Mouse (Mus musculus) embryonic facial prominence, embryonic 14.5 days (tissue): Measurements from ENCODE around the gene Id1. TPM values are rescaled to one million over a fixed set of nuclear protein-coding genes. Genes with fewer than 3 reads are reported as not detected.

Experiments
- ATAC-seq: fragments of 200-750 bp; cut with Nextera tagmentation; 2 replicates; pipeline ENCODE4 v1.8.0; 2017; ENCODE audit warnings: low read depth, moderate number of reproducible peaks, moderate TSS enrichment
- DNase-seq: peaks from one replicate; pipeline ENCODE4 v3.0.0-alpha.2; 2015; ENCODE audit warnings: low spot score
- H3K27ac ChIP-seq: fragments of 300-500 bp; sonication (generic); replicated peaks from 2 replicates; pipeline ENCODE4 v1.5.1; 2014; ENCODE audit warnings: low read depth, mild to moderate bottlenecking, low read length, moderate library complexity
- H3K27me3 ChIP-seq: fragments of 300-500 bp; sonication (generic); replicated peaks from 2 replicates; pipeline ENCODE4 v1.6.1; 2014; ENCODE audit warnings: low read length; ENCODE audit not compliant: control insufficient read depth, insufficient read depth
- H3K36me3 ChIP-seq: fragments of 300-500 bp; sonication (generic); 2 replicates; pipeline ENCODE4 v1.6.1; 2014; ENCODE audit warnings: low read length, mixed read lengths; ENCODE audit not compliant: control insufficient read depth, insufficient read depth
- H3K4me1 ChIP-seq: fragments of 300-500 bp; sonication (generic); 2 replicates; pipeline ENCODE4 v1.6.1; 2014; ENCODE audit warnings: antibody characterized with exemption, low read length; ENCODE audit not compliant: control insufficient read depth, insufficient read depth
- H3K4me2 ChIP-seq: fragments of 300-500 bp; sonication (generic); 2 replicates; pipeline ENCODE4 v1.6.1; 2014; ENCODE audit warnings: low read depth, mild to moderate bottlenecking, low read length, moderate library complexity, mixed read lengths
- H3K4me3 ChIP-seq: fragments of 300-500 bp; sonication (generic); 2 replicates; pipeline ENCODE4 v1.5.1; 2014; ENCODE audit warnings: low read depth, mild to moderate bottlenecking, low read length
- H3K9ac ChIP-seq: fragments of 300-500 bp; sonication (generic); 2 replicates; pipeline ENCODE4 v1.6.1; 2014; ENCODE audit warnings: low read depth, mild to moderate bottlenecking, low read length, moderate library complexity, mixed read lengths
- H3K9me3 ChIP-seq: fragments of 300-500 bp; sonication (generic); 2 replicates; pipeline ENCODE4 v1.6.1; 2016; ENCODE audit warnings: low read length; ENCODE audit not compliant: control insufficient read depth
- WGBS: fragments of 180-500 bp; shearing (Covaris S2); extraction: QIAGEN DNeasy Blood & Tissue Kit; methylation state at CpG from one replicate; pipeline ENCODE4 v1.1.7; 2014; 5-methylcytosine and 5-hydroxymethylcytosine counted together
- polyA plus RNA-seq: library from polyadenylated mRNA; unstranded; fragments of >200 nt; fragmentation: Nextera tagmentation; extraction: Ambion mirVana; gene quantifications from 2 replicates; pipeline ENCODE4 v1.2.1, GENCODE M21; 2014

The Id1 gene
- polyA plus RNA-seq, 1 experiment from 2014 or later: 128 TPM

- Histone ChIP-seq H3K4me2 (no peak overlapping the region), H3K27ac (peak overlapping the region; percentile 35), H3K9ac (peak overlapping the region; percentile 58), H3K36me3 (peaks cover 67% of the 10 kb centered on the region), H3K27me3 (no peaks in the 10 kb centered on the region), H3K9me3 (no peaks in the 10 kb centered on the region), H3K4me1 (0 out of 2 replicates have a peak, but pooled peaks cover 4% of the 10 kb centered on the region), H3K4me3 (no peak overlapping the region)
- peak; percentile 66 for ATAC-seq
- peak; percentile 92 for DNase-seq
- WGBS: 41% methylated on average over 20 of the region's 20 CpGs
These were observed 39.4 kb upstream of the Id1 start for GRCm38 (mm10) chr2:152696476-152697164.

- no peak overlapping the region for H3K9ac ChIP-seq
- WGBS: 88% methylated on average over 10 of the region's 10 CpGs
- no peak overlapping the region for H3K4me2 ChIP-seq
- H3K4me1 ChIP-seq: peaks cover 2% of the 10 kb centered on the region
- H3K36me3 ChIP-seq: peaks cover 91% of the 10 kb centered on the region
- DNase-seq: no peak
- H3K4me3 ChIP-seq: no peak overlapping the region
- H3K27me3 ChIP-seq: no peaks in the 10 kb centered on the region
- H3K27ac ChIP-seq: no peak overlapping the region
- no peaks in the 10 kb centered on the region for H3K9me3 ChIP-seq
- ATAC-seq: no peak
These were observed 35.9 kb upstream of the Id1 start for GRCm38 (mm10) chr2:152700138-152700537.

GRCm38 (mm10) chr2:152700725-152701124 lies 35.3 kb upstream of the Id1 start:
- DNase-seq: no peak
- no peak overlapping the region for H3K9ac ChIP-seq
- WGBS: 82% methylated on average over 8 of the region's 8 CpGs
- H3K4me1 ChIP-seq: peaks cover 8% of the 10 kb centered on the region
- H3K27me3 ChIP-seq: no peaks in the 10 kb centered on the region
- H3K9me3 ChIP-seq: no peaks in the 10 kb centered on the region
- no peak overlapping the region for H3K4me3 ChIP-seq
- no peak for ATAC-seq
- peaks cover 91% of the 10 kb centered on the region for H3K36me3 ChIP-seq
- no peak overlapping the region for H3K4me2 ChIP-seq
- no peak overlapping the region for H3K27ac ChIP-seq

GRCm38 (mm10) chr2:152703596-152704255 lies 32.3 kb upstream of the Id1 start:
- 93% methylated on average over 21 of the region's 21 CpGs for WGBS
- H3K4me2 ChIP-seq: no peak overlapping the region
- DNase-seq: no peak
- peaks cover 32% of the 10 kb centered on the region for H3K4me1 ChIP-seq
- no peaks in the 10 kb centered on the region for H3K27me3 ChIP-seq
- H3K27ac ChIP-seq: no peak overlapping the region; the same call in 1 of the 2 replicates
- no peaks in the 10 kb centered on the region for H3K9me3 ChIP-seq
- no peak overlapping the region for H3K9ac ChIP-seq
- ATAC-seq: no peak
- no peak overlapping the region for H3K4me3 ChIP-seq
- H3K36me3 ChIP-seq: peaks cover 77% of the 10 kb centered on the region

- no peak for DNase-seq
- Histone ChIP-seq H3K27ac (no peak overlapping the region), H3K4me1 (peaks cover 32% of the 10 kb centered on the region), H3K4me3 (no peak overlapping the region), H3K9ac (no peak overlapping the region), H3K4me2 (no peak overlapping the region), H3K27me3 (no peaks in the 10 kb centered on the region), H3K9me3 (no peaks in the 10 kb centered on the region), H3K36me3 (peaks cover 74% of the 10 kb centered on the region)
- WGBS: 78% methylated on average over 5 of the region's 5 CpGs
- no peak for ATAC-seq
These were observed 31.8 kb upstream of the Id1 start for GRCm38 (mm10) chr2:152704256-152704605.

- Histone ChIP-seq H3K27ac (peak overlapping the region; percentile 96), H3K4me3 (no peak overlapping the region), H3K4me2 (no peak overlapping the region), H3K9ac (no peak overlapping the region), H3K4me1 (peaks cover 32% of the 10 kb centered on the region), H3K36me3 (peaks cover 68% of the 10 kb centered on the region), H3K9me3 (no peaks in the 10 kb centered on the region), H3K27me3 (no peaks in the 10 kb centered on the region)
- WGBS: 87% methylated on average over 12 of the region's 14 CpGs
- DNase-seq: no peak
- no peak for ATAC-seq
These were observed 31.2 kb upstream of the Id1 start for GRCm38 (mm10) chr2:152704811-152705370.

- peak; percentile 89 for DNase-seq
- Histone ChIP-seq H3K4me1 (peaks cover 32% of the 10 kb centered on the region), H3K4me2 (peak overlapping the region; percentile 20), H3K36me3 (peaks cover 56% of the 10 kb centered on the region), H3K9me3 (no peaks in the 10 kb centered on the region), H3K27me3 (no peaks in the 10 kb centered on the region), H3K27ac (peak overlapping the region; percentile 96), H3K9ac (peak overlapping the region; percentile 51), H3K4me3 (no peak overlapping the region)
- ATAC-seq: peak; percentile 64
- WGBS: 22% methylated on average over 16 of the region's 22 CpGs
These were observed 30.0 kb upstream of the Id1 start for GRCm38 (mm10) chr2:152705993-152706571.

GRCm38 (mm10) chr2:152707186-152707585 lies 28.9 kb upstream of the Id1 start:
- ATAC-seq: no peak
- Histone ChIP-seq H3K27ac (peak overlapping the region; percentile 96), H3K4me2 (peak overlapping the region; percentile 65), H3K36me3 (peaks cover 45% of the 10 kb centered on the region), H3K9ac (peak overlapping the region; percentile 69), H3K27me3 (no peaks in the 10 kb centered on the region), H3K4me3 (peak overlapping the region; percentile 38), H3K9me3 (no peaks in the 10 kb centered on the region), H3K4me1 (peaks cover 32% of the 10 kb centered on the region)
- DNase-seq: no peak
- 22% methylated on average over 7 of the region's 7 CpGs for WGBS
